Mouse (Mus musculus) kidney, embryonic 16.5 days (tissue): Measurements from ENCODE around the gene Map3k7. TPM values are rescaled to one million over a fixed set of nuclear protein-coding genes. Genes with fewer than 3 reads are reported as not detected.

Experiments
- ATAC-seq: fragments of 200-750 bp; cut with Nextera tagmentation; 2 replicates; pipeline ENCODE4 v1.8.0; 2017; ENCODE audit warnings: moderate TSS enrichment; ENCODE audit not compliant: low FRiP score, low TSS enrichment
- H3K27ac ChIP-seq: fragments of 300-500 bp; sonication (generic); 2 replicates; pipeline ENCODE4 v1.5.1; 2014; ENCODE audit warnings: low read length
- H3K27me3 ChIP-seq: fragments of 300-500 bp; sonication (generic); 2 replicates; pipeline ENCODE4 v1.6.1; 2014; ENCODE audit warnings: low read length, control low read depth, mixed read lengths; ENCODE audit not compliant: insufficient read depth
- H3K36me3 ChIP-seq: fragments of 300-500 bp; sonication (generic); 2 replicates; pipeline ENCODE4 v1.6.1; 2014; ENCODE audit warnings: low read length, control low read depth, mixed read lengths; ENCODE audit not compliant: insufficient read depth
- H3K4me1 ChIP-seq: fragments of 300-500 bp; sonication (generic); 2 replicates; pipeline ENCODE4 v1.6.1; 2014; ENCODE audit warnings: low read length, control low read depth, mixed read lengths; ENCODE audit not compliant: insufficient read depth
- H3K4me2 ChIP-seq: fragments of 300-500 bp; sonication (generic); replicated peaks from 2 replicates; pipeline ENCODE4 v1.6.1; 2014; ENCODE audit warnings: low read depth, low read length
- H3K4me3 ChIP-seq: fragments of 300-500 bp; sonication (generic); 2 replicates; pipeline ENCODE4 v1.5.1; 2014; ENCODE audit warnings: mild to moderate bottlenecking, low read length
- H3K9ac ChIP-seq: fragments of 300-500 bp; sonication (generic); replicated peaks from 2 replicates; pipeline ENCODE4 v1.6.1; 2014; ENCODE audit warnings: low read length
- H3K9me3 ChIP-seq: fragments of 300-500 bp; sonication (generic); 2 replicates; pipeline ENCODE4 v1.6.1; 2016; ENCODE audit warnings: low read length, control low read depth
- WGBS: fragments of 180-500 bp; shearing (Covaris S2); extraction: QIAGEN DNeasy Blood & Tissue Kit; methylation state at CpG from one replicate; pipeline ENCODE4 v1.1.7; 2014; 5-methylcytosine and 5-hydroxymethylcytosine counted together
- polyA plus RNA-seq: library from polyadenylated mRNA; unstranded; fragments of >200 nt; fragmentation: Nextera tagmentation; extraction: Ambion mirVana; gene quantifications from 2 replicates; pipeline ENCODE4 v1.2.1, GENCODE M21; 2015

The Map3k7 gene
- polyA plus RNA-seq, 1 experiment from 2014 or later = 30.6 TPM

DNA sequence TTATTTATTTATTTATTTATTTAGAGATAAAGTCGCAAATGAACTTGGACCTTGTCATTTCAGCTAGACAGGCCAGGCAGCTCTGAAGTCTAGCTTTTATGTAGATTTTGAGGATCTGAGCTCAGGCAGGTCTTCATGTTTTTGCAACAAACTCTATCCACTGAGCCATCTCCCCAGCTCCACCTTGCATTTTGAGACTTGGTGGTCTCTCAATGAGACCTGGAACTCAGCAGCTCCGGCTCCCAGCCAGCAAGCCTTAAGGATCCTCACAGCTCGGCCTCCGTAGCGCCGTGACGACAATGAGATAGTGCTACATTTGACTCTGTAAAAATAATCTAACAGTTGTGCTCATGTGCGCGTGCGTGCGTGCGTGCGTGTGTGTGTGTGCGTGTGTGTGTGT is 89.3 kb downstream of the Map3k7 start:
- Histone ChIP-seq H3K4me3 (no peak overlapping the region), H3K9ac (no peak overlapping the region), H3K27ac (no peak overlapping the region), H3K9me3 (no peaks in the 10 kb centered on the region), H3K27me3 (no peaks in the 10 kb centered on the region), H3K4me2 (no peak overlapping the region), H3K36me3 (no peaks in the 10 kb centered on the region), H3K4me1 (0 out of 2 replicates have a peak, but pooled peaks cover 4% of the 10 kb centered on the region)
- WGBS = 71% methylated on average over 14 of the region's 14 CpGs
- no peak for ATAC-seq

DNA sequence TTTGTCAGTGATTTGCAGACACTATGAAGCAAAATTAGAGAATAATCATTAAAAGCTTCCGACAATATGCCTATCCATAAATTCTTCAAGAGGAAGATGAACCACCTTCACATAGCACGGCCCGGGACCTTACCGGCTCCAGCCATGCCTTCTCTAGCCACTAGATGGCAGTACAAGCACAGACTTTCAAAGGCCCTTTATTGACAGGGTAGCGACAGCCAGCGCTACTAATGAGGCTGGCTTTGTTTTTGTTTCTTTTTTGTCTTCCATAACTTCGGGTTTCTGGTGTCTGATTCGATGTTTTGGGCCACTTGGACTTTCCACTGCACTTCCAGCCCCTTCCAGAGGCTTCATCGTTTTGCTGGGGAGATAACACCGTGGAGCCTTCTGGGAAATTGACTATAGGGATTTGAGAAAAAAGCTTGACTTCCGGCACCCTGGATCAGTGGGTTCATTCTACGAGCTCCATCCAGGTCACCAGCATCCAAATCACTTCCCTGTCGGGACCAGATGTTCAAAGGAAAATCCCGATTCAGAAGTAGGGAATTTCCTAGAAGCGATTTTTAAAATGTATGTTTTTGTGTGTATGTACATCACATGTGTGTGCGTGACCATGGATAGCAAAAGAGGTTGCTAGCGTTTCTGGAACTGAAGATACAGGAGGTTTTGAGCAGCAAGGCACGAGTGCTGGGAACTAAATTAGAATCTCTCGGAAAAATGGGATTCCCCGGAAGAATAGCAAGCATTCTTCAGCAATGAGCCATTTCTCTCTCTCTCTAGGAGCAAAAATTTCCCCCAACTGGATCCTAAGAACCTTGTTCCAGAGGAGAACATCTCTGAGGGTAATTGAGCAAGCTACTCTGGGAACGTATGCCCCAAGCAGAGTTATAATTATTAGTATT is 91.5 kb downstream of the Map3k7 start:
- Histone ChIP-seq H3K4me1 (0 out of 2 replicates have a peak, but pooled peaks cover 4% of the 10 kb centered on the region), H3K4me3 (peak overlapping the region; percentile 49), H3K27ac (no peak overlapping the region), H3K27me3 (no peaks in the 10 kb centered on the region), H3K4me2 (peak overlapping the region; percentile 65), H3K9me3 (no peaks in the 10 kb centered on the region), H3K9ac (peak overlapping the region; percentile 69), H3K36me3 (no peaks in the 10 kb centered on the region)
- WGBS = 24% methylated on average over 21 of the region's 21 CpGs
- ATAC-seq = peak; percentile 83

DNA sequence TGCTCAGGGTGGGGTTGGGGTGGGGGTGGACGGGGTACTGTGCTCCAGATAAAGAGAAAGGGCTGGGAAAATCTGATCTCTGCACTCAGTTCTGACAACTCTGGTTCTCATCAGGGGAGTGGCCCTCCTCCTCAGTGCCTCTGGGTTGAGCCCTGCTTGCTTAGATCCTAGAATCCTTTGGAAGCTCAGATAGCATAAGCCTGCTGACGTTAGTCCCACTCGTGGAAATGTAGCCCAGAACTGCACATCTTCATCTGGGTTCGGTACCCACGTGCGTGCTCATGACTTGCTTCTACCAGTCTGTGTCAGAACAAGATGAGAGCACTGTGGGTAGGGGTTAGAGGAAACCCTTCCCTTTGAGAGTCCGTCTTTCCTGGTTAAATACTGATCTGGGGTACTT is 92.5 kb downstream of the Map3k7 start:
- 80% methylated on average over 7 of the region's 7 CpGs for WGBS
- no peak for ATAC-seq
- H3K9me3 ChIP-seq = no peaks in the 10 kb centered on the region
- no peak overlapping the region for H3K4me2 ChIP-seq
- H3K4me3 ChIP-seq = no peak overlapping the region
- no peaks in the 10 kb centered on the region for H3K36me3 ChIP-seq
- H3K27ac ChIP-seq = no peak overlapping the region
- no peaks in the 10 kb centered on the region for H3K27me3 ChIP-seq
- no peak overlapping the region for H3K9ac ChIP-seq
- H3K4me1 ChIP-seq = 0 out of 2 replicates have a peak, but pooled peaks cover 4% of the 10 kb centered on the region

DNA sequence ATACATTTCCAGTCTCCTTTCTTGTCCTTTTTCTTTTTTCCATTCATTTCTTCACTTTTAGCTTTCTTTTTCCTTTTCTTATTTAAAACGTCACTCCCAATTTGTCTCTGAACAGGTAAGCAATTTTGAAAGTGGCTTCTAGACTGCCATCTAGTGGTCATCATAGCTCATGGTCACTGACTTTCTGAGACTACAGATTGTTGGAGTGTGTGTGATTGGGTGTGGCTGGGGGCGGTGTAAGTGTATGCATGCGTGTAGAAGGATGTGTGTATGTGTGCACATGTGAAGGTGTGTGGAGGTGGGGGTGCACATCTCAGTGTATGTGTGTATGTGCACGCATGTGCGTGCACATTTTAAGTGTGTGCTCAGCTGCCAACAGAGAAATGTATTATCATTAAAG is 93.2 kb downstream of the Map3k7 start:
- no peak overlapping the region for H3K27ac ChIP-seq
- no peaks in the 10 kb centered on the region for H3K9me3 ChIP-seq
- H3K36me3 ChIP-seq = no peaks in the 10 kb centered on the region
- H3K4me2 ChIP-seq = 0 out of 2 replicates have a peak overlapping the region, but pooled peaks have one; percentile 12
- H3K4me3 ChIP-seq = no peak overlapping the region
- 0 out of 2 replicates have a peak, but pooled peaks cover 4% of the 10 kb centered on the region for H3K4me1 ChIP-seq
- ATAC-seq = peak; percentile 57; the same call in 1 of the 2 replicates
- H3K9ac ChIP-seq = no peak overlapping the region
- WGBS = 52% methylated on average over 5 of the region's 5 CpGs
- no peaks in the 10 kb centered on the region for H3K27me3 ChIP-seq

DNA sequence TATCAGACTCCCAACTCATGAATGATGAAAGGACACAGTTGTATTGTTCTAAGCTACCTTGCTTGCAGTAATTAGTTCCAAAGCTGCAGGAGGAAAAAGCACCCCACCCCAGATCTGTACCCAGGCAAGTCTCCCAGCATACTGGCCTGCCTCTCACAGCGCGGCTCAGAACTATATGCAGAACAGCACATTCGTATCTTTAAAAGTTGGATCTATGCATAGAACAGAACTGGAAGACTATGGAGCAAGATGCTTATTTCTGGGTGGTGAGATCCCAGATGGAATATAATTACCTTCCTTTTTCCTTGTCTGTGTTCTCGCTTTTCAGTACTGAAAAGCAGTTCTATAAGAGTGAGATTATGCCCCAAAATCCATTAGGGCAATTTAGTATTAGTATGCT is 96.8 kb downstream of the Map3k7 start:
- H3K36me3 ChIP-seq = no peaks in the 10 kb centered on the region

DNA sequence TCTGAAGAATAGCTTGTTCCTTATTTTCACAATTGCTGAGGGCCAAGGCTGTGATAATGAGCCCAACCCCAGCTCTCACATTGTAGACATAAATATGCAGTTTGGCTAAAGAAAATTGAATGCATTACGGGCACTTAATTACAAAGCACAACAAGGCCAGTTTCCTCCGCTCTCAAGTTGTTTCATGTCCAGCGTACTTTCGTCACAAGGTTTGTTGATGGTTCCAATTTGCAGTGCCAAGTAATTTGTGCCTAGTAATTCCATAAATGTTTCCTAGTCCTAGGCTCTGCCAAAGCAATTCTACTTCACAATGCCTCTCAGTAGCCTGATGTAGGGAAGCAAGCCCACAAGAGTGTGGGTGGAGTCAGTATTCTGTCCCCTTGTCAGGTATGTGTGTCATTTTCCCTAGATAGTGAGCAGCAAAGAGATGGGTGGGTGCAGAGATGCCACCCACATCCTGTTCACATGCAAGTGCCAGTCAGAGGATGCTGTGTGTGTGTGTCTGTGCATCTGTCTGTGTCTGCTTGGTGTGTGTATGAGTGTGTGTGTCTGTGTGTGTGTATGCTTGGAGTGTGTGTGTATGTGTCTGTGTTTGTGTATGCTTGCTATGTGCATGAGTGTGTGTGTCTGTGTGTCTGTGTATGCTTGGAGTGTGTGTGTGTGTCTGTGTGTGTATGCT is 98.6 kb downstream of the Map3k7 start:
- Histone ChIP-seq H3K4me3 (no peak overlapping the region), H3K27ac (no peak overlapping the region), H3K4me2 (no peak overlapping the region), H3K9me3 (no peaks in the 10 kb centered on the region), H3K9ac (no peak overlapping the region), H3K36me3 (no peaks in the 10 kb centered on the region), H3K27me3 (no peaks in the 10 kb centered on the region), H3K4me1 (no peaks in the 10 kb centered on the region)
- no peak for ATAC-seq
- 80% methylated on average over 4 of the region's 4 CpGs for WGBS

More for the DNA sequence above, 96.8 kb downstream of the Map3k7 start:
- Histone ChIP-seq H3K9me3 (no peaks in the 10 kb centered on the region), H3K9ac (no peak overlapping the region), H3K27me3 (no peaks in the 10 kb centered on the region), H3K4me1 (0 out of 2 replicates have a peak, but pooled peaks cover under 1% of the 10 kb centered on the region), H3K4me2 (no peak overlapping the region), H3K27ac (no peak overlapping the region), H3K4me3 (no peak overlapping the region)
- WGBS = 96% methylated on average over 4 of the region's 4 CpGs
- ATAC-seq = no peak

DNA sequence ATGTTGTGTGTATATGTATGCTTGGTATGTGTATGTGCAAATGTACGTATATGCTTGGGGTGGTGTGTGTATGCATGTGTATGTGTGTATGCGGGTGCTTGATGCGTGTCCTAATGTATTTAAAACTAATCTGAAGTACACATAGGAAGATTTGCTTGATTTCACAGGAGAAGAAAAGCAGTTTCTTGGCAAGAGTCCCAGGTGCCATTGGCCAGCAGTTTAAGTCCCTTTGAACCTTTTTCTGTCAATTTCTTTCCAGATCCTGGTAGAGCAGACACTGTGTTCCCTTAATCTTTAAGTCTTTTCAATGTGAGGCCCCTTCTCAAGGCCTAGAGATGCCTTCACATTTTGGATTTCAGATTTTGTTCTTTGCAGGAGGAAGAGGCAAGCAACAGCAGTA is 99.4 kb downstream of the Map3k7 start:
- Histone ChIP-seq H3K27ac (no peak overlapping the region), H3K4me3 (no peak overlapping the region), H3K9me3 (no peaks in the 10 kb centered on the region), H3K27me3 (no peaks in the 10 kb centered on the region), H3K9ac (no peak overlapping the region), H3K4me2 (no peak overlapping the region), H3K4me1 (no peaks in the 10 kb centered on the region), H3K36me3 (no peaks in the 10 kb centered on the region)
- no peak for ATAC-seq
- 89% methylated on average over 3 of the region's 3 CpGs for WGBS
